Mouse (Mus musculus): ENCODE data around the gene Sec22c. TPM values are rescaled to one million over a fixed set of nuclear protein-coding genes. Genes with fewer than 3 reads are reported as not detected.

Sec22c gene
- polyA plus RNA-seq, 1 experiment from 2014 or later = 21.3 TPM

DNA sequence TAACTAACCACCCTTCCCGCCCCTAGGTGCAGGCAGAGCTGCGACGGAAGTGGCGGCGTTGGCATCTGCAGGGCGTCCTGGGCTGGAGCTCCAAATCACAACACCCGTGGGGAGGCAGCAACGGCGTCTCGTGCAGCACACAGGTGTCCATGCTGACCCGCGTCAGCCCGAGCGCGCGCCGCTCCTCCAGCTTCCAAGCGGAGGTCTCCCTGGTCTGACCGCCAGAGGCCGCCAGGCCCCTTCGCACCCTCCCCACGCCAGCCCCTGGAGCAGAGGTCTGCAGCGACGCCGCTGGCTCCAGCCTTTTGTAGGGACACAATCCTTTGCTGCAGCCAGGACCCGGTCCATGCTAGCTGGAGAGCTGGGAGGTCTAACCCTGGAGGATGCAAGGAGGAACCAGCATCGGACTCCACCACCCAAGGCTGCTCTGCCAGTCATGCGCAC is 35.9 kb downstream of the Sec22c start:
- peaks cover 23% of the 10 kb centered on the region for H3K4me1 ChIP-seq
- no peaks in the 10 kb centered on the region for H3K36me3 ChIP-seq
- no peaks in the 10 kb centered on the region for H3K9me3 ChIP-seq (replicated peaks)
- H3K4me3 ChIP-seq (replicated peaks) = peak overlapping the region; percentile 38
- H3K4me2 ChIP-seq = peak overlapping the region; percentile 68
- under 1% methylated on average over 28 of the region's 28 CpGs for WGBS
- H3K9ac ChIP-seq (replicated peaks) = peak overlapping the region; percentile 51
- H3K27ac ChIP-seq (replicated peaks) = no peak overlapping the region
- H3K27me3 ChIP-seq (replicated peaks) = peaks cover 22% of the 10 kb centered on the region
- ATAC-seq (ENCODE audit: low FRiP score) = peak; percentile 74

DNA sequence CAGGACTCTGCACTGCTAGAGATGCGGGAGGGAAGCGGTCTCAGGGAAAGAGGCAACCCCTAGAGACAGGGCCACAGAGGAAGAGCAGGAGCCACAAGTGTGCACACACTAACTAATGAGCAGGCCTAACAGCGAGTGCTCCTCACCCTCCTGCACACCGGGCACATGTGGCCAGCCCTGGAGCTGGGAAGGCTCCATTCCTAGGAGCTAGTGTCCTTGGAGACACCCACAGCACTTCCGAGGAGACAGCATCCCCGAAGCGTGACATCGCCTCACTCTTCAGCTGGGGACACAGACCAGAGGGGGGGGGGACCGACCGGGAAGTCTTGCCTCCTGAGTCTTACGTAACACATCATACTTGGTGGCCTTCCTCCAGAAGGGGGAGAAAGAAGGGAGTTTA is 37.5 kb downstream of the Sec22c start:
- H3K4me3 ChIP-seq (replicated peaks) = no peak overlapping the region
- no peak overlapping the region for H3K27ac ChIP-seq (replicated peaks)
- no peak overlapping the region for H3K4me2 ChIP-seq
- no peak overlapping the region for H3K9ac ChIP-seq (replicated peaks)
- H3K27me3 ChIP-seq (replicated peaks) = peaks cover 22% of the 10 kb centered on the region
- peaks cover 23% of the 10 kb centered on the region for H3K4me1 ChIP-seq
- no peak for ATAC-seq (ENCODE audit: low FRiP score)
- 77% methylated on average over 11 of the region's 11 CpGs for WGBS
- no peaks in the 10 kb centered on the region for H3K9me3 ChIP-seq (replicated peaks)
- H3K36me3 ChIP-seq = no peaks in the 10 kb centered on the region

DNA sequence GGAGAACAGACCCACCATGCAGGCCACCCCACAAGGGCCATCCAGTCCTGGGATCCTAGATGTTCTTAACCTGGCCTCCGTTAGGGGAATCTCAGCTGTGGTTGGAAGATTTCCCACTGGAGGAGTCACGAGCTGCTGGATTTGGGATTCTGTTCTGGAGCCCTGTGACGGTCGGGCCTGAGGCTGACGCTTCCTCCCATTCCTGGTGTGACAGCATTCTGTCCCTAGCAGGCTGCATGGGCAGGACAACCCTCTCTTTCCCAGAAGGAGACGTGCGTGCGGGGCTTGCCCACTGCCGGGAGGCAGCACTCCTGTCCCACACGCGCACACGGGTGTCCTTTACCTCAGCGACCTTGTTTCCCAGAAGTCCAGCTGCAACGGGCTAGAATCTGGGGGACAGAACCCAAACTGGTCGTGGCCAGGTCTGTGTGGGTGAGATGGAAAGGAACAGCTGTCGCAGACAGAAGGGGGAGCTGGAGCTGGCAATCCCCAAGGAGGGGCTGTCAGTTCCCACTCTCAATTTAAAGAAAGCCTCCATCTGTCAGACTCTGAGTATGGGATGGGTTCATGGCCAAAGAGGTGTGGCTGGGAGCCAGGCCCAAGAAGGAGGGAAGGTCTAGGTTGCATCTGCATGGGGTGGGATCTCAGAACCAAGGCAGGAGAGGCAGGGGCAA is 38.2 kb downstream of the Sec22c start:
- H3K36me3 ChIP-seq = no peaks in the 10 kb centered on the region
- no peak for ATAC-seq (ENCODE audit: low FRiP score)
- H3K9ac ChIP-seq (replicated peaks) = no peak overlapping the region
- no peak overlapping the region for H3K4me3 ChIP-seq (replicated peaks)
- H3K4me1 ChIP-seq = peaks cover 23% of the 10 kb centered on the region
- H3K9me3 ChIP-seq (replicated peaks) = no peaks in the 10 kb centered on the region
- peaks cover 22% of the 10 kb centered on the region for H3K27me3 ChIP-seq (replicated peaks)
- H3K27ac ChIP-seq (replicated peaks) = no peak overlapping the region
- H3K4me2 ChIP-seq = no peak overlapping the region
- 59% methylated on average over 16 of the region's 16 CpGs for WGBS

DNA sequence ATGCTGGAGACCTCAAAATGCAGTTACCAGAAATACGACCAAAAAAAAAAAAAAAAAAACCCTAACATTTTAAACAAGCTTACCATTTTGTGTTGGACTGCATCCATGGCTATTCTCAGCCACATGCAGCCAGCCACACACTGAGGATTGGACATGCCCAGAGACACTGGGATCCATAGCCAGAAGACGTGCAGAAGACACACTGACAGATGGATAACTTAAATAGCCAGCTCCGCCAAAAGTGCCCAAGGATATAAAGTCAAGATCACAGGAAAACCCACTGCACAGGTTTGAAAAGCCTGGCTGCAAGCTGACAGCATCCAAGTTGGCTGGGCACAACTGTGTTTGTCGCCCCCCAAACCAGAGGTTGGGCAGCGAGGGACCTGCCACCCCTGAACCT is 41.2 kb downstream of the Sec22c start:
- H3K36me3 ChIP-seq = no peaks in the 10 kb centered on the region
- WGBS = 89% methylated on average over 5 of the region's 5 CpGs

DNA sequence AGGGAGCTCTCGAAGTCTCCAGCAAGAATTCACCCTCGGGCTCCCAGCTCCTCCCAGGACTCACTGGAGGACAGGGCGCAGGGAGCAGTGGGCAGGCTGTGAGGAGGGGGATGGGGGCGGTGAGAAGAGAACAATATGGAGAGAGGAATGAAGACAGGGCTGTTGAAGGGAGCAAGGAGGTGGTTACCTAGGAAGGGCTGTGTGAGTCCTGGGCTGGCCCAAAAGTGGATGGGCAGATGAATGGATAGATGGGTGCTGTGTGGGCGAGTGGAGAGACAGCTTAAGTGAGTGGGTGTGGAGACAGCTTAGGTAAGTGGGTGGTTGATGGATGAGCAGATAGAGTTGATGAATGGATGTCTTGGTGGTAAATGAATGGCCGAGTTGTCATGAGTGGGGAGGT is 41.8 kb downstream of the Sec22c start:
- no peak overlapping the region for H3K4me3 ChIP-seq (replicated peaks)
- H3K27me3 ChIP-seq (replicated peaks) = peaks cover 3% of the 10 kb centered on the region; the same call in 1 of the 2 replicates
- H3K9me3 ChIP-seq (replicated peaks) = no peaks in the 10 kb centered on the region
- no peak overlapping the region for H3K27ac ChIP-seq (replicated peaks)
- no peak overlapping the region for H3K4me2 ChIP-seq
- WGBS = 79% methylated on average over 6 of the region's 6 CpGs
- peaks cover 12% of the 10 kb centered on the region; the same call in 1 of the 2 replicates for H3K4me1 ChIP-seq
- H3K9ac ChIP-seq (replicated peaks) = no peak overlapping the region
- ATAC-seq (ENCODE audit: low FRiP score) = no peak
- no peaks in the 10 kb centered on the region for H3K36me3 ChIP-seq

More for the DNA sequence above, 41.2 kb downstream of the Sec22c start:
- no peak for ATAC-seq (ENCODE audit: low FRiP score)
- peaks cover 9% of the 10 kb centered on the region for H3K27me3 ChIP-seq (replicated peaks)
- H3K27ac ChIP-seq (replicated peaks) = no peak overlapping the region
- peaks cover 14% of the 10 kb centered on the region for H3K4me1 ChIP-seq
- H3K9me3 ChIP-seq (replicated peaks) = no peaks in the 10 kb centered on the region
- H3K4me3 ChIP-seq (replicated peaks) = no peak overlapping the region
- no peak overlapping the region for H3K9ac ChIP-seq (replicated peaks)
- H3K4me2 ChIP-seq = no peak overlapping the region

DNA sequence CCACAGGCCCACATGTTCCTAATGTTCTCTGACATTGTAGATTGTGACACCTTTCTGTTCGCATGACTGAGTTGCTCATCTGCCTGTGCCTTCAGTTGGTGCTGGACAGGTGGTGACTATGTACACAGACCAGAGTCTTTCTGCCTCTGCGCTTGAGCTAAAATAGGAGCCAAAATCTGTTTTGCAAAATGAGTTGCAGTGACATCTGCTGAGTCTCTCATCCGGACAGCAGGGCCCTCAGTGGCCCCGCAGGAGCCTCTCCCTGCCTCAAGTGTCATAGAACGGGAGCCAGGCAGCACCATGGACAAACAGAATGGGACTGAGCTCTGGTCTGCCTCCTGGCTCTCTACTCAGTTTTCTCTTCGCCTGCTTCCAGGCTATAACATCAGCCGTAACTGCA is 45.5 kb downstream of the Sec22c start:
- no peak for ATAC-seq (ENCODE audit: low FRiP score)
- Histone ChIP-seq H3K27me3 (replicated peaks) (no peaks in the 10 kb centered on the region), H3K4me1 (peaks cover 19% of the 10 kb centered on the region), H3K36me3 (no peaks in the 10 kb centered on the region), H3K9ac (replicated peaks) (no peak overlapping the region), H3K4me3 (replicated peaks) (no peak overlapping the region), H3K27ac (replicated peaks) (no peak overlapping the region), H3K4me2 (no peak overlapping the region), H3K9me3 (replicated peaks) (no peaks in the 10 kb centered on the region)
- WGBS = 89% methylated on average over 7 of the region's 7 CpGs

DNA sequence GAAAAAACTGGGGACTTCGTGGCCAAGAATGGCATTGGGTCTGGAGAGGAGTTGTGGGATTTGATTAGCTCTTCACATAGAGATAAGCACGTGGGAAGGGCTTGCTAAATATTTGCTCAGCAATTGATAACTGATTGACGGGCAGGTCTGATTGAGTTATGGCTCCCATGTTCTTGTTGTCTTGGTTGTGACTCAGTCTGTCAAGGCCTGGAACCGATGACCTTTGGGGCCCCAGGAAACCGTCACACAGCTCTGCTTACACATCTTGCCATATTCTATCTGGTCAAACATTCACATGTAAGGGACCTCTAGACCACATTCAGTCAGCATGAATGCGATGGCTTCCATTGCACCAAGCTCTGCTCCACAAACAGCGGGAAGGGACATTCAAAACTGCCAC is 47.0 kb downstream of the Sec22c start:
- no peak for ATAC-seq (ENCODE audit: low FRiP score)
- H3K36me3 ChIP-seq = no peaks in the 10 kb centered on the region
- no peaks in the 10 kb centered on the region for H3K27me3 ChIP-seq (replicated peaks)
- 92% methylated on average over 7 of the region's 7 CpGs for WGBS
- no peak overlapping the region for H3K9ac ChIP-seq (replicated peaks)
- H3K27ac ChIP-seq (replicated peaks) = no peak overlapping the region
- H3K4me2 ChIP-seq = no peak overlapping the region
- H3K4me3 ChIP-seq (replicated peaks) = no peak overlapping the region
- no peaks in the 10 kb centered on the region for H3K9me3 ChIP-seq (replicated peaks)
- H3K4me1 ChIP-seq = peaks cover 19% of the 10 kb centered on the region

DNA sequence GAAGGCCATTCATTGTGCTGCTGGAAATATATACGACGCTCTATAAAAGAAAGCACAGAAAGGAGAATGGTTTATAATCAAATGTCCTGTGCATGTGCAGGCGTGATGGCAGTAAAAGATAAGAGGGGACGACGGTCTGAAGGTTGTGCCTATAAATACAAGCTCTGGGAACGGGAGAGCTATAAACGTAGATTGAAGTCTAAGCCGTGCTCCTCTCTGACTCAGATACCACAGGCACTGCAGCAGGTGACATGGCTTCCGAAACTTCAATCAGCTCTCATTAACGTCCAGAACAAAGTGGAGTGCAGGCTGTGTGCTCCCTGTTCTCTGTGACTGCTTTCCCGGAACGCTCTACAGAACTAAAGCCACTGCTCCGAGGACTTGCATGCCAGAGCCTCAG is 48.1 kb downstream of the Sec22c start:
- Histone ChIP-seq H3K36me3 (no peaks in the 10 kb centered on the region), H3K4me2 (no peak overlapping the region), H3K4me3 (replicated peaks) (no peak overlapping the region), H3K27ac (replicated peaks) (peak overlapping the region; percentile 48; the same call in 1 of the 2 replicates), H3K4me1 (peaks cover 19% of the 10 kb centered on the region), H3K9me3 (replicated peaks) (no peaks in the 10 kb centered on the region), H3K27me3 (replicated peaks) (no peaks in the 10 kb centered on the region), H3K9ac (replicated peaks) (no peak overlapping the region)
- 34% methylated on average over 13 of the region's 13 CpGs for WGBS
- ATAC-seq (ENCODE audit: low FRiP score) = no peak

DNA sequence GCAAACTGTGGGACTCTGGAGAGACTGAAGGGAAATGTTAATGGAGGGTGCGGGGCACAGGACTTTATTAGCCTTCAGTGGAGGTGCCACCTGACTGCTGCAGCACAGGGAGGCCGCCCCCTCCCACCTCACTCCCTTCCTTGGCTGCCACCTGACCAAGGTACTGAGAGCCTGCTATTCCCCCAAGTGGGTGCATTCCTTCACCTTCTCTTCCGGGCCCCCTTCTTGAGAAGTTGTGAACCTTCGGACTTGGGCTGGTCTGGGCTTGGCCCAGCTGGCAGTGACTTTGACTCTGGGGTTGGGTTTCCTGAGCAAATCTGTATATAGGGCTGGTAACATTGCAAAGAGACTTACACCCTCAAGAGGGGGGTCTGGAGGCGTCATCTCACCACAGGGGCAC is 49.0 kb downstream of the Sec22c start:
- Histone ChIP-seq H3K9ac (replicated peaks) (no peak overlapping the region), H3K27me3 (replicated peaks) (no peaks in the 10 kb centered on the region)
- WGBS = 86% methylated on average over 5 of the region's 5 CpGs

DNA sequence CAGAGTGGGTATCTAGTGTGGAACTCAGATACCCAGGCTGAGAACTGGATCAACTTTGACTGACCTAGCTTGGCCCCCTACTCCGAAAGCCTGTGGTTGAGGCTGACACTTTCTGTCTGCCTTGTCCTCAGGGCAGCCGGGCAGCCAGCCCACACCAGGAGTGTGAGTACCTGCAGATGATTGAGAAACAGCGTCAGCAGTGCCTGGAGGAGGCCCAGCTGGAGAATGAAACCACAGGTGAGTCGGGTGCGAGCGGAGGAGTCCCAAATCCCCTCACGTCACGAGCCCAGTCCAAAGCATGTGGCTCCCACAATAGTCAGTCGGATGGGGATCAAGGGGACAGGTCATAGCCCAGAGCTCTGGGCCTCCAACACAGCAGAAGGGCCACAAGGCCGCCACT is 51.6 kb downstream of the Sec22c start:
- Histone ChIP-seq H3K27ac (replicated peaks) (no peak overlapping the region), H3K9me3 (replicated peaks) (no peaks in the 10 kb centered on the region), H3K27me3 (replicated peaks) (no peaks in the 10 kb centered on the region), H3K4me1 (peaks cover 19% of the 10 kb centered on the region), H3K4me2 (no peak overlapping the region), H3K9ac (replicated peaks) (no peak overlapping the region), H3K36me3 (no peaks in the 10 kb centered on the region), H3K4me3 (replicated peaks) (no peak overlapping the region)
- no peak for ATAC-seq (ENCODE audit: low FRiP score)
- WGBS = 91% methylated on average over 10 of the region's 10 CpGs

More for the DNA sequence above, 49.0 kb downstream of the Sec22c start:
- no peak for ATAC-seq (ENCODE audit: low FRiP score)
- Histone ChIP-seq H3K4me1 (peaks cover 19% of the 10 kb centered on the region), H3K4me2 (no peak overlapping the region), H3K4me3 (replicated peaks) (no peak overlapping the region), H3K27ac (replicated peaks) (no peak overlapping the region), H3K9me3 (replicated peaks) (no peaks in the 10 kb centered on the region), H3K36me3 (no peaks in the 10 kb centered on the region)

DNA sequence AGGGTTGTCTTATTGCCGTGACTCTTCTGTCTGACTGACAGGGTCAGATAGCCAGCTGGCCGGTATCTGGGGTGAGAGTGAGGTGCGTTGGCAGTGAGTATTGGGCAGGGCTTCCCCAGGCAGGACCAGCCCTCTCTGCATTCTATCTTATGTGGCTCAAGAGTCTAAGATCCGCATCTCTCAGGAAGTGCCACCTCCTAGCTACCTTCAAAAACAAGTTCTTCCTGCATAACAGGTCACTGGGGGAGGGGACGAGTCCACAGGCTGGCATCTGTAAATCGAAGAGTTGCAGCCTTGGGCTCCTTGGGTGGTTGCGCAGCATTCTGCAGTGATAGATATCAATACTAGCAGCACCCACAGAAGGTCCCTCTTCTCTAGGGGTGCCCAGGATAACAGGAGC is 58.3 kb downstream of the Sec22c start:
- 84% methylated on average over 7 of the region's 7 CpGs for WGBS
- Histone ChIP-seq H3K27ac (replicated peaks) (no peak overlapping the region), H3K4me2 (no peak overlapping the region), H3K9ac (replicated peaks) (no peak overlapping the region), H3K9me3 (replicated peaks) (no peaks in the 10 kb centered on the region), H3K27me3 (replicated peaks) (peaks cover 25% of the 10 kb centered on the region), H3K36me3 (no peaks in the 10 kb centered on the region), H3K4me1 (peaks cover 12% of the 10 kb centered on the region), H3K4me3 (replicated peaks) (no peak overlapping the region)
- no peak for ATAC-seq (ENCODE audit: low FRiP score)

DNA sequence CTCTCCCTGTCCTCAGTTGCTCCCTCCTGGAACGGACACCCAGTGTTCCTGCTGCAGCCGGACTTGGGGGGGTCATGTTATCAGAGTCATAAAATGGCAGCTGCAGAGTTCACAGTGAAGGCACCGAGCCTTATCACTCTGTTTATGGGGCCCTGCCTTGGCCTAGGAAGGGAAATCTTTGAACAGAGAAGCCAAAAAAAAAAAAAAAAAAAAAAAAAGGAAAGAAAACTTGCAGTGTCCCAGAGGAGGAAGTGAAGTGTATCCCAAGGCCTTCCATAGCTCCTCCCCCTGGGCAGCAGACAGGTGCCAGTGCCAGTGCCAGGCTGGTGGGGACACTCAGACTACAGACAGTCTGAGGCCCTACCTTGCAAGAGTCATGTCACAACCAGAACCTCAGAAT is 60.4 kb downstream of the Sec22c start:
- WGBS = 51% methylated on average over 3 of the region's 3 CpGs
- no peaks in the 10 kb centered on the region for H3K36me3 ChIP-seq
- H3K27ac ChIP-seq (replicated peaks) = no peak overlapping the region
- H3K4me1 ChIP-seq = peaks cover 23% of the 10 kb centered on the region
- H3K4me3 ChIP-seq (replicated peaks) = no peak overlapping the region
- H3K4me2 ChIP-seq = no peak overlapping the region
- H3K9ac ChIP-seq (replicated peaks) = no peak overlapping the region
- H3K9me3 ChIP-seq (replicated peaks) = no peaks in the 10 kb centered on the region
- ATAC-seq (ENCODE audit: low FRiP score) = no peak
- peaks cover 46% of the 10 kb centered on the region for H3K27me3 ChIP-seq (replicated peaks)
